Mouse (Mus musculus) megakaryocyte progenitor cell, adult 5-6 weeks (primary cell): Measurements from ENCODE around the gene Htt. TPM values are rescaled to one million over a fixed set of nuclear protein-coding genes. Genes with fewer than 3 reads are reported as not detected.

ENCODE experiments used
- total RNA-seq, 2 experiments: library from RNA; stranded (forward) in 1 of 2; stranded (reverse) in 1 of 2; fragments of 157-497, 149-512 nt in 1 of 2; fragments of 200-1000 nt in 1 of 2; gene quantifications; 2 replicates each; pipeline versions ENCODE4 v1.2.3 to v1.2.4; 2015 to 2017

Gene Htt
- total RNA-seq, 2 experiments from 2014 or later: 19.6 to 27.3 TPM

Other genes starting within 250 kb of the Htt start
- 7.8 and 9.5 TPM in 2 replicates for gene Tnip2, start 247.7 kb upstream of the Htt start, total RNA-seq (2015)
- 17.6 and 22.2 TPM in 2 replicates for gene Tnip2, start 247.7 kb upstream of the Htt start, total RNA-seq (2017)
- gene Sh3bp2, start 235.9 kb upstream of the Htt start, total RNA-seq (2015): 8.6 and 10.0 TPM in 2 replicates
- 21.0 and 23.0 TPM in 2 replicates for gene Sh3bp2, start 235.9 kb upstream of the Htt start, total RNA-seq (2017)
- 65.1 and 71.0 TPM in 2 replicates for gene Add1, start 188.1 kb upstream of the Htt start, total RNA-seq (2015)
- 83.9 and 97.8 TPM in 2 replicates for gene Add1, start 188.1 kb upstream of the Htt start, total RNA-seq (2017)
- 195 and 211 TPM in 2 replicates for gene Mfsd10, start 124.5 kb upstream of the Htt start, total RNA-seq (2015)
- 116 and 143 TPM in 2 replicates for gene Mfsd10, start 124.5 kb upstream of the Htt start, total RNA-seq (2017)
- 31.0 and 32.9 TPM in 2 replicates for gene Nop14, start 101.6 kb upstream of the Htt start, total RNA-seq (2015)
- 47.3 and 70.3 TPM in 2 replicates for gene Nop14, start 101.6 kb upstream of the Htt start, total RNA-seq (2017)
- gene Grk4, start 101.4 kb upstream of the Htt start, total RNA-seq (2015): 1.1 and 1.2 TPM in 2 replicates
- 0.41 and 1.1 TPM in 2 replicates for gene Grk4, start 101.4 kb upstream of the Htt start, total RNA-seq (2017)
- 0.44 and 0.95 TPM in 2 replicates for gene Msantd1, start 146.3 kb downstream of the Htt start, total RNA-seq (2015)
- gene Msantd1, start 146.3 kb downstream of the Htt start, total RNA-seq (2017): 0.08 and 0.30 TPM in 2 replicates
- gene Rgs12, start 187.7 kb downstream of the Htt start, total RNA-seq (2015): 9.7 and 12.2 TPM in 2 replicates
- gene Rgs12, start 187.7 kb downstream of the Htt start, total RNA-seq (2017): 8.3 and 11.8 TPM in 2 replicates